Mouse (Mus musculus): ENCODE results near the gene Litaf.
A peak's percentile ranks its signal among the peaks of the same experiment; 100 is the strongest.

DNA sequence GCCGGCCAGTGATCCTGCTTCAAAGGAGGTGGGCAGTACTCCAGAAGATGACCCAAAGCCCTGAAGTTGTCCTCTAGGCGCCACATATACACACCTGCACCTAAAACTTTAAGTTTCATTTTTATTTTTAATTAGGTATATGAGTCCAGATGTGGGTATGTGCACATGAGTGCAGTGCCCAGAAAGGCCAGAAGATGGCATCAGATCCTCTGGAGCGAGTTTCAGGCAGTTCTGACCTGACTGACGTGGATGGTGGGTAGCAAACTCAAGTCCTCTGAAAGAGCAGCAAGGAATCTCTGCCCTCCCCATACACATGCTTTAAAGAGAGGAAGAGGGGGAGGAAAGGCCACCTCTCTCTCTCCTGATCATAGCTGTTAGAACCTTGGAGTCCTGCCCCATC, 76.1 kb downstream of the Litaf start:
- TF ChIP-seq CTCF (IDR thresholded peaks at IDR 0.05; ENCODE audit: low read depth, low read length) = peak; percentile 55
- TF ChIP-seq POLR2A (IDR thresholded peaks at IDR 0.05; ENCODE audit: borderline replicate concordance, low read depth, low read length) = no peak

All from bone marrow macrophage, adult 2 months (primary cell).